ENCODE assay signal across 8 mouse cellular contexts in genomic region chr10:127642772-127643552, GRCm38 (mm10). TPM values are rescaled to one million over a fixed set of nuclear protein-coding genes. Genes with fewer than 3 reads are reported as not detected.
A peak's percentile ranks its signal among the peaks of the same experiment; 100 is the strongest.
DNase-seq lines count a peak whose midpoint lies in the region; ATAC-seq and TF ChIP-seq lines count a peak whose summit lies in the region.

Gene Stat6, plus strand, starts transcription at chr10:127642986.

- peak within 1 kb of the TSS; percentile 84 for H3K4me2 ChIP-seq in intestine, embryonic 15.5 days (replicated peaks)
- peak within 1 kb of the TSS; percentile 86 for H3K4me2 ChIP-seq in liver, embryonic 11.5 days

- H3K4me3 ChIP-seq in cortical plate, adult 2 months (ENCODE audit: insufficient read depth, low read length): peak within 1 kb of the TSS; percentile 48
- peak within 1 kb of the TSS; percentile 57 for H3K4me3 ChIP-seq in intestine, embryonic 15.5 days (replicated peaks)
- peak within 1 kb of the TSS; percentile 66 for H3K4me3 ChIP-seq in liver, embryonic 11.5 days (ENCODE audit: low read depth, low read length)

- WGBS in intestine, embryonic 15.5 days: 2% methylated on average over 37 of the region's 37 CpGs
- WGBS in liver, embryonic 11.5 days: 2% methylated on average over 37 of the region's 37 CpGs

- H3K9ac ChIP-seq in intestine, embryonic 15.5 days: peak within 1 kb of the TSS; percentile 73
- H3K9ac ChIP-seq in liver, embryonic 11.5 days (ENCODE audit: low read depth, low read length): peak within 1 kb of the TSS; percentile 78

- H3K36me3 ChIP-seq in intestine, embryonic 15.5 days: no peaks in the 10 kb centered on the region; the same call in 1 of the 2 replicates
- H3K36me3 ChIP-seq in liver, embryonic 11.5 days (ENCODE audit: control insufficient read depth, insufficient read depth, low read length): no peaks in the 10 kb centered on the region

- TF ChIP-seq POLR2A in cortical plate, adult 2 months (IDR thresholded peaks at IDR 0.05; ENCODE audit: extremely low read depth, insufficient read depth, low read length): peak; percentile 41; the same call in 1 of the 2 replicates

- no peaks in the 10 kb centered on the region for H3K9me3 ChIP-seq in intestine, embryonic 15.5 days
- H3K9me3 ChIP-seq in liver, embryonic 11.5 days (ENCODE audit: control insufficient read depth, low read length): no peaks in the 10 kb centered on the region

- DNase-seq in urinary bladder, adult 18-20 months (ENCODE audit: low spot score in 2 of 2): peak; percentile 67 to 82
- DNase-seq in urinary bladder, postnatal 10 days (ENCODE audit: low spot score): no peak
- DNase-seq in gonadal fat pad, adult 2 months (ENCODE audit: low read depth): no peak
- DNase-seq in liver, embryonic 11.5 days (ENCODE audit: low spot score): peak; percentile 80
- DNase-seq in testis, postnatal 10 days (ENCODE audit: low spot score): peak; percentile 78

- H3K27ac ChIP-seq in cortical plate, adult 2 months (ENCODE audit: insufficient read depth, low read length): peak within 1 kb of the TSS; percentile 91
- H3K27ac ChIP-seq in intestine, embryonic 15.5 days: peak within 1 kb of the TSS; percentile 93
- H3K27ac ChIP-seq in liver, embryonic 11.5 days (ENCODE audit: low read depth, low read length): peak within 1 kb of the TSS; percentile 81

- peak; percentile 78 for ATAC-seq in intestine, embryonic 15.5 days
- ATAC-seq in liver, embryonic 11.5 days (replicated peaks; ENCODE audit: low FRiP score): peak; percentile 81
- peak; percentile 81 for ATAC-seq in monocyte, adult 5-6 weeks (replicated peaks; ENCODE audit: insufficient number of reproducible peaks, low FRiP score, low TSS enrichment, poor library complexity, severe bottlenecking)

- H3K27me3 ChIP-seq in intestine, embryonic 15.5 days (replicated peaks): no peaks in the 10 kb centered on the region
- no peaks in the 10 kb centered on the region for H3K27me3 ChIP-seq in liver, embryonic 11.5 days (replicated peaks; ENCODE audit: control insufficient read depth, insufficient read depth, low read length)

- no peak for TF ChIP-seq CTCF in cortical plate, adult 2 months (IDR thresholded peaks at IDR 0.05; ENCODE audit: extremely low read depth, insufficient read depth, low read length)

- no peaks in the 10 kb centered on the region for H3K4me1 ChIP-seq in cortical plate, adult 2 months (ENCODE audit: control insufficient read depth, insufficient read depth, low read length)
- peaks cover 21% of the 10 kb centered on the region for H3K4me1 ChIP-seq in intestine, embryonic 15.5 days (replicated peaks)
- peaks cover 15% of the 10 kb centered on the region for H3K4me1 ChIP-seq in liver, embryonic 11.5 days (replicated peaks; ENCODE audit: control insufficient read depth, insufficient read depth, low read length)

RNA-seq across cellular contexts. Expression of gene Stat6, which starts in this region (rescaled TPM):
- polyA plus RNA-seq in cortical plate, adult 2 months (2012; rRNA removed): 11.9 and 12.6 TPM in 2 replicates
- 73.8 and 92.7 TPM in 2 replicates for polyA plus RNA-seq in gonadal fat pad, adult 2 months (2012; rRNA removed)
- polyA plus RNA-seq in intestine, embryonic 15.5 days (2015; fragmentation: Nextera tagmentation; extraction: Ambion mirVana): 37.7 and 39.9 TPM in 2 replicates
- polyA plus RNA-seq in liver, embryonic 11.5 days (2014; fragmentation: Nextera tagmentation; extraction: Ambion mirVana): 28.7 TPM in 2 replicates
- 171 to 211 TPM (median 204 TPM) in 3 replicates for total RNA-seq in monocyte, adult 5-6 weeks (2017)

Comparison
In these comparisons a context has a peak if more than half of its experiments do, and no peak if none do; other contexts are left out.
1. DNase-seq: peak in urinary bladder, adult 18-20 months (2 of 2), liver, embryonic 11.5 days (single experiment) and testis, postnatal 10 days (single experiment); none in urinary bladder, postnatal 10 days (single experiment) and gonadal fat pad, adult 2 months (single experiment).
2. Peak in every context shown above with its lines, with median percentiles within 50 percentile points of each other: H3K27ac ChIP-seq, H3K4me3 ChIP-seq and ATAC-seq.